Mouse (Mus musculus) monocyte, adult 5-6 weeks (primary cell): ENCODE data around the gene Endov. TPM values are rescaled to one million over a fixed set of nuclear protein-coding genes. Genes with fewer than 3 reads are reported as not detected.

ENCODE experiments used
- ATAC-seq: fragments of 153-309, 156-312 bp; replicated peaks from 2 replicates; pipeline ENCODE4 v1.8.0; 2017; ENCODE audit warnings: mild to moderate bottlenecking; ENCODE audit not compliant: low TSS enrichment, insufficient number of reproducible peaks, severe bottlenecking, poor library complexity, low FRiP score
- total RNA-seq: library from RNA; stranded (forward); fragments of 200-1000, 200-491, 200-594 nt; gene quantifications from 3 replicates; pipeline ENCODE4 v1.2.3, GENCODE M21; 2017

Gene Endov
- total RNA-seq, 1 experiment from 2014 or later: 4.1 TPM

DNA sequence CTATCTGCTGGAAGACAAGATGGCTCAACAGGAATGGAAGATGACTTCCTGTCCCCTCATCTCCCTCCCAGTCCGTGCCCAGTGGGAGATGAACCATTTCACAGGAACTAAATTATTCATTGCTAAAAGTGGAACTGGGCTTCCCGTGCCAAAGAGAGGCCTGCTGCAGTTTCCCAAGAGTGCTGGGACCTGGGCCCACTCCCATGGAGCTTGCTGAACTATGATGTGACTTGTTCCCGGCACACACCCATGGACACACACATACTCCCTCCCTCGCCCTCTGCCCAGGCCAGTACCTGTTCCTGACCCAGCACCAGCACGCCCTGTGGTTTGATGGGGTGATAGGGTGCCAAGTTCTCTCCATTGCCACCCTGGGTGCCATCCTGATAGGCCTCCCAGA lies 51.7 kb downstream of the Endov start:
- no peak for ATAC-seq

GRCm38 (mm10) chr11:119543816-119544517 lies 52.8 kb downstream of the Endov start:
- no peak for ATAC-seq

- ATAC-seq: no peak
Measured at GRCm38 (mm10) chr11:119544518-119545105, 53.5 kb downstream of the Endov start.

GRCm38 (mm10) chr11:119545281-119545680 lies 54.1 kb downstream of the Endov start:
- no peak for ATAC-seq

GRCm38 (mm10) chr11:119545741-119546495 lies 54.8 kb downstream of the Endov start:
- ATAC-seq: no peak

DNA sequence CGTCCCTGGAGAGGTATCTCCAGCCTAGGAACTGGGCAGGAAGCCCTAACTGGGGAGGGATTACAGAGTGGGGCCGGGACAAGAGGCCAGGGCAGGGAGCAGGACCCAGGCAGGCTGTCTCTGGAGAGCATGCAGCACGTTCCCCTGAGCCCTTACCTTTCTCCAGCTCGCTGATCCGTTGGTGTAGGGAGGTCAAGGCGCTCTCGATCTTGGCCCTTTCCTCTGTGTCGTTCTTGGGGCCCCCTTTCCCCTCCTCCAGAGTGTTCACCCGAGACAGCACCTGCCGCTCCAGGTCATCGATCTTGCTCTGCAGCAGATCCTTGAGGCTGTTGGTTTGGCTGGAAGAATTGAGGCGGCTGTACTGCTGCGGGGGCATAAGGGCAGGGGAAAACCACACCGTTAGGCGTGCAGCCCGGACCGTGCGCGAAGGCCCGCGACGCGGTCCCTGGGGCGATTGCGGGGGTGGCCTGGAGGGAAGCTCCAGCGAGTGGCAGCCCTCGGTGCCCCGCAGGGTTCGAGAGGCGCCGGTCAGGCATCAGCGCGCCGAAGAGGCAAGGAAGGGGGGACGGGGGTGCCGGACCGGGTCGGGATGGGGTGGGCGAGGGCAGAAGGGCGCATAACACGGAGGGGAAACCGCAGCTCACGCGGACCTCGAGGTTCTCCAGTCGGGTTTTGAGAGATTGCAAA lies 55.5 kb downstream of the Endov start:
- ATAC-seq: no peak

- no peak for ATAC-seq
Measured at GRCm38 (mm10) chr11:119547183-119547921, 56.2 kb downstream of the Endov start, which contains the start of gene Nptx1. TSS of gene Nptx1 (minus strand) at chr11:119547753.

GRCm38 (mm10) chr11:119547951-119548591 lies 56.9 kb downstream of the Endov start:
- no peak for ATAC-seq

GRCm38 (mm10) chr11:119548741-119549370 lies 57.7 kb downstream of the Endov start:
- no peak for ATAC-seq

- ATAC-seq: no peak
Measured at GRCm38 (mm10) chr11:119549371-119549811, 58.2 kb downstream of the Endov start.

DNA sequence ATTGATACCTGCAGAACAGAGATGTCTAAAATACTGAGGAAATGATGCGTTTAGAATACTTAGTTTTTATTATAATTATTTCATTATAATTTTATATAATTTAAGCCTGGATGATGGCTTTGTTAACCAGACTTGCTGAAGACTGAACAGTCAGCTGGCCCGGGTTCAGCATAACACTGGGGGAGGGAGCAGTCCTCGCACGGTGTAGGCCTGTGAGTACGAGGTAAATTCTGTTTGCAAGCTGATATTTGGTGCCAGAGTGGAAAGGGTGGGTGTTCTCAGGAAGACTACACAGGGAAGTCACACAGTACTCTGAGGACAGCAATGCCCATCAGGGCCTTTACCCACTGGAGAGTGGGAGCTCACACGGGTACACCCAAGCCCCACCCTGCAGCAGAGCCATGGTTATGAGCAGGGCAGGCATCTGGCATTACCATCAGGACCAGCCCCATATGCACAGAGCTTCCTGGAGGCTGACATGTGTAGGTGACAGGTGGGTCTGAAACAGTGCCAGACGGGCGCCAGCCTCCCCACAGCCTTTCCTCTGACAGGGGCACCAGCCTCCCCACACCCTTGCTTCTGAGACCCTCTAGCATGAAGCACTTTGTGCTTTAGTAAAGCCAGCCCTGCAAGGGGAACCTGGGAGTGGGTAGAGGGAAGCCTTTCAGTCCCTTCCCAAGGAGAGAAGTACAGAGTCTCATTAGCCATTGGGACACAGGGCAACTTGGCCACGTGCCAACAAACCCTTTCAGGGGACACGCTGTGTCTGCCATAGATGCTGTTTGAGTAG lies 59.6 kb downstream of the Endov start:
- no peak for ATAC-seq

DNA sequence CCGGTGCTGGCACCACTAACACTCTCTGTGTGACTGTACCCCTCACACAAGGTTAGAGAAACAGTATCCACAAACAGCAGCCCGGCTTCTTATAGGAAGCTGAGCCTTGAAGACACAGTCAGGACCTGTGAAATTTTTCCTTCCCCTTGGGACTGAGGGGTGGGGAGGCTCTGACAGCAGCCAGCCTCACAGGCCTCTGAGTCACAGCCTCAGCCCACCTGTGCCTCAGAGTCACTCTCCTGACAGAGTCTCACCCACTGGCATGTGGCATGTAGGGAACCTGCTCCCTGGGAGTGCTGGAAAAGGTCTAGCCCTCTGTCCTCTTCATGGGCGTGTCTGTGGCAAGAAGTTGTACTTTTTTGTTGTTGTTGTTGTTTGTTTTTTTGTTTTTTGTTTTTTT lies 60.3 kb downstream of the Endov start:
- no peak for ATAC-seq

DNA sequence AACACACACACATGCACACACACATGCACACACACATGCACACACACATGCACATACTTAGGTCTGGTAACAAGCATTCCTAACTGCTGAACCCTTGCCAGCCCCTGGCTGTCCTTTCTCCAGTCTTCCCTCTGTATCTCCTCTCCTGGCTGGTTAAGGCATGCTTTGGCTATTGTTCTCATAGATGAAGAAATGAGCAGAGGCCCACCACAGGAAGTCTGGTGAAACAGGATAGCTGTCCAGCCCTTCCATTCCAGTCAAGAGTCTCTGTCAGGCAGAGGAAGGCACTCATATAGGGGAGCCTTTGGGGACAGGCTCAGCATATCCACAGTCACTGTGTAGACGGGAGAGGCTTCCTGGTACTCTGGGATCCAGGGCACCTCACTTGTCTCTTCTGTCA lies 61.2 kb downstream of the Endov start:
- no peak for ATAC-seq

GRCm38 (mm10) chr11:119552902-119553802 lies 62.0 kb downstream of the Endov start:
- ATAC-seq: no peak

DNA sequence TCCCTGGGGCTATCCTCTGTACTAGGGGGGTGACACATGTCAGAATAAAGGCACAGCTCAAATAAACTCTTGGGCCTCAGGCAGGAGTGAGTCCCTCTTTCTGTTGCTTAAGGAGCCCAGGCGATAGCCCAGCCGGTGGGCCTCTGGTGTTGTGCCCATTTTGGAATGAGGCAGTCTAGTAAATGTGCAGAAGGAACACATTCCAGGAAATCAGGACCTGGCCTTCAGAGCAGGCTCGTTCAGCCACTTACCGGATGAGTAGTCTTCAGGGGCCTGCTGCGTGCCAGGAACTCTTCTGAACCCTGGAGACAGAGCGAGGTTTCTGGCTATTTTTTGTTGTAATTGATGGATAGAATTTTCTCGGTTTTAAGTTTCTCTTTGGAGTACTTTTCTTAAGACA lies 63.6 kb downstream of the Endov start:
- ATAC-seq: no peak

DNA sequence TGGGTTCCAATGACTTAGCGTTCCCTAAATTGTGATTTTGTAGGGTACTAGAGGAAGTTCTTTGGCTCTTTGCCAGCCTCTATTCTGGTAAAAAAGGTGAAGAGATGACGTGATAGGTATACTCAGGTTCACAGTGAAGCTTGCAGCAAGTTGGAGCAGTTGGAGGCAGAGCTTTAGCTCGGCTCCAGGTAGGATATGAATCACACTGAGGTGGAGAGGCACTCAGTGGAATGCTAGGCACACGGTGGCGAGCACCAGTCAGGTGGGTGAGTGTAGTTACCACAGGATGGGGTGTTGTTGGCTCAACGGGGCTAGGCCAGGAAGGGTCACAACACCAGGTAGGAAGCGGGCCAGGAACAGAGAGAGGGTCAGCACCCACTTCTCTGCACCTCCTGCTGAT lies 64.0 kb downstream of the Endov start:
- no peak for ATAC-seq
